Mouse (Mus musculus): ENCODE measurements at regions not wholly inside any gene's neighbourhood (a gene's known extent, or its start where the extent isn't known, plus 50 kb on each side); places are given as distances from the start of the nearest gene placed in this dataset.
A peak's percentile ranks its signal among the peaks of the same experiment; 100 is the strongest.

GRCm38 (mm10) chr1:119251741-119252140 is 170.3 kb downstream of the Inhbb start:
- Histone ChIP-seq H3K4me3 (no peak overlapping the region), H3K9me3 (no peaks in the 10 kb centered on the region), H3K27me3 (no peaks in the 10 kb centered on the region), H3K27ac (replicated peaks) (no peak overlapping the region), H3K9ac (no peak overlapping the region), H3K4me1 (replicated peaks) (peaks cover 19% of the 10 kb centered on the region; the same call in 1 of the 2 replicates), H3K36me3 (no peaks in the 10 kb centered on the region), H3K4me2 (no peak overlapping the region)
- WGBS: 91% methylated on average over 5 of the region's 5 CpGs
- no peak for ATAC-seq (ENCODE audit: low FRiP score, low read depth)

- ATAC-seq (ENCODE audit: low FRiP score, low read depth): no peak
- Histone ChIP-seq H3K27ac (replicated peaks) (no peak overlapping the region), H3K36me3 (no peaks in the 10 kb centered on the region), H3K4me3 (no peak overlapping the region), H3K4me1 (replicated peaks) (no peaks in the 10 kb centered on the region), H3K4me2 (no peak overlapping the region), H3K9me3 (no peaks in the 10 kb centered on the region), H3K27me3 (no peaks in the 10 kb centered on the region), H3K9ac (no peak overlapping the region)
- 85% methylated on average over 5 of the region's 5 CpGs for WGBS
Measured at GRCm38 (mm10) chr1:119248776-119249495, 173.1 kb downstream of the Inhbb start.

- H3K4me1 ChIP-seq (replicated peaks): no peaks in the 10 kb centered on the region
- H3K4me3 ChIP-seq: no peak overlapping the region
- 87% methylated on average over 3 of the region's 3 CpGs for WGBS
- H3K27me3 ChIP-seq: no peaks in the 10 kb centered on the region
- H3K36me3 ChIP-seq: no peaks in the 10 kb centered on the region
- H3K27ac ChIP-seq (replicated peaks): no peak overlapping the region
- no peak for ATAC-seq (ENCODE audit: low FRiP score, low read depth)
- no peak overlapping the region for H3K4me2 ChIP-seq
- H3K9ac ChIP-seq: no peak overlapping the region
- H3K9me3 ChIP-seq: no peaks in the 10 kb centered on the region
Measured at GRCm38 (mm10) chr1:119247117-119247516, 174.9 kb downstream of the Inhbb start.

- Histone ChIP-seq H3K4me2 (no peak overlapping the region), H3K36me3 (no peaks in the 10 kb centered on the region), H3K9ac (no peak overlapping the region), H3K27ac (replicated peaks) (no peak overlapping the region), H3K4me1 (replicated peaks) (no peaks in the 10 kb centered on the region), H3K27me3 (no peaks in the 10 kb centered on the region), H3K9me3 (no peaks in the 10 kb centered on the region), H3K4me3 (no peak overlapping the region)
- 0 out of 2 replicates have a peak, but pooled peaks have one; percentile 30 for ATAC-seq (ENCODE audit: low FRiP score, low read depth)
- WGBS: 57% methylated on average over 10 of the region's 10 CpGs
Measured at GRCm38 (mm10) chr1:119238463-119238862, 183.6 kb downstream of the Inhbb start.

GRCm38 (mm10) chr1:119236787-119237186 is 183.4 kb upstream of the Gli2 start:
- Histone ChIP-seq H3K4me2 (no peak overlapping the region), H3K9me3 (no peaks in the 10 kb centered on the region), H3K4me3 (no peak overlapping the region), H3K27ac (replicated peaks) (no peak overlapping the region), H3K9ac (no peak overlapping the region), H3K27me3 (no peaks in the 10 kb centered on the region), H3K36me3 (no peaks in the 10 kb centered on the region), H3K4me1 (replicated peaks) (no peaks in the 10 kb centered on the region)
- ATAC-seq (ENCODE audit: low FRiP score, low read depth): no peak
- WGBS: 64% methylated on average over 3 of the region's 3 CpGs

- Histone ChIP-seq H3K27me3 (no peaks in the 10 kb centered on the region), H3K4me3 (no peak overlapping the region), H3K27ac (replicated peaks) (no peak overlapping the region), H3K36me3 (no peaks in the 10 kb centered on the region), H3K4me2 (no peak overlapping the region), H3K9ac (no peak overlapping the region), H3K4me1 (replicated peaks) (no peaks in the 10 kb centered on the region), H3K9me3 (no peaks in the 10 kb centered on the region)
- 79% methylated on average over 9 of the region's 9 CpGs for whole genome bisulfite sequencing
- no peak for ATAC-seq (ENCODE audit: low FRiP score, low read depth)
Measured at GRCm38 (mm10) chr1:119234449-119234848, 181.0 kb upstream of the Gli2 start.

- no peak overlapping the region for H3K4me2 ChIP-seq
- no peak overlapping the region for H3K4me3 ChIP-seq
- no peaks in the 10 kb centered on the region for H3K9me3 ChIP-seq
- no peak overlapping the region for H3K9ac ChIP-seq
- no peak overlapping the region for H3K27ac ChIP-seq (replicated peaks)
- no peaks in the 10 kb centered on the region for H3K4me1 ChIP-seq (replicated peaks)
- H3K27me3 ChIP-seq: no peaks in the 10 kb centered on the region
- ATAC-seq (ENCODE audit: low FRiP score, low read depth): no peak
- WGBS: 91% methylated on average over 2 of the region's 2 CpGs
- H3K36me3 ChIP-seq: no peaks in the 10 kb centered on the region
Measured at GRCm38 (mm10) chr1:119226996-119227395, 173.6 kb upstream of the Gli2 start.

- ATAC-seq (ENCODE audit: low FRiP score, low read depth): no peak
- H3K4me2 ChIP-seq: no peak overlapping the region
- H3K9me3 ChIP-seq: no peaks in the 10 kb centered on the region
- no peaks in the 10 kb centered on the region for H3K27me3 ChIP-seq
- H3K9ac ChIP-seq: no peak overlapping the region
- 92% methylated on average over 8 of the region's 8 CpGs for WGBS
- no peaks in the 10 kb centered on the region for H3K4me1 ChIP-seq (replicated peaks)
- H3K4me3 ChIP-seq: no peak overlapping the region
- H3K36me3 ChIP-seq: no peaks in the 10 kb centered on the region
- no peak overlapping the region for H3K27ac ChIP-seq (replicated peaks)
Measured at GRCm38 (mm10) chr1:119223876-119224275, 170.5 kb upstream of the Gli2 start.

GRCm38 (mm10) chr1:119221901-119222300 is 168.5 kb upstream of the Gli2 start:
- 92% methylated on average over 6 of the region's 6 CpGs for WGBS

GRCm38 (mm10) chr1:119221012-119221411 is 167.6 kb upstream of the Gli2 start:
- Histone ChIP-seq H3K27me3 (no peaks in the 10 kb centered on the region), H3K4me3 (no peak overlapping the region), H3K9me3 (no peaks in the 10 kb centered on the region), H3K4me2 (no peak overlapping the region), H3K9ac (no peak overlapping the region), H3K4me1 (replicated peaks) (no peaks in the 10 kb centered on the region), H3K27ac (replicated peaks) (no peak overlapping the region), H3K36me3 (no peaks in the 10 kb centered on the region)
- 86% methylated on average over 7 of the region's 7 CpGs for WGBS
- ATAC-seq (ENCODE audit: low FRiP score, low read depth): no peak

More at GRCm38 (mm10) chr1:119221901-119222300, 168.5 kb upstream of the Gli2 start:
- no peak for ATAC-seq (ENCODE audit: low FRiP score, low read depth)
- no peaks in the 10 kb centered on the region for H3K27me3 ChIP-seq
- H3K9ac ChIP-seq: no peak overlapping the region
- no peak overlapping the region for H3K27ac ChIP-seq (replicated peaks)
- H3K4me2 ChIP-seq: no peak overlapping the region
- no peaks in the 10 kb centered on the region for H3K36me3 ChIP-seq
- no peaks in the 10 kb centered on the region for H3K4me1 ChIP-seq (replicated peaks)
- H3K9me3 ChIP-seq: no peaks in the 10 kb centered on the region
- H3K4me3 ChIP-seq: no peak overlapping the region

- Histone ChIP-seq H3K36me3 (no peaks in the 10 kb centered on the region), H3K9me3 (no peaks in the 10 kb centered on the region), H3K4me3 (no peak overlapping the region), H3K27me3 (no peaks in the 10 kb centered on the region), H3K27ac (replicated peaks) (no peak overlapping the region), H3K4me2 (no peak overlapping the region), H3K9ac (no peak overlapping the region), H3K4me1 (replicated peaks) (no peaks in the 10 kb centered on the region)
- no peak for ATAC-seq (ENCODE audit: low FRiP score, low read depth)
- WGBS: 76% methylated on average over 10 of the region's 10 CpGs
Measured at GRCm38 (mm10) chr1:119219817-119220216, 166.4 kb upstream of the Gli2 start.

- no peak overlapping the region for H3K9ac ChIP-seq
- no peaks in the 10 kb centered on the region for H3K36me3 ChIP-seq
- H3K9me3 ChIP-seq: no peaks in the 10 kb centered on the region
- no peak overlapping the region for H3K27ac ChIP-seq (replicated peaks)
- WGBS: 58% methylated on average over 4 of the region's 4 CpGs
- no peaks in the 10 kb centered on the region for H3K4me1 ChIP-seq (replicated peaks)
- H3K4me3 ChIP-seq: no peak overlapping the region
- no peak overlapping the region for H3K4me2 ChIP-seq
- no peak for ATAC-seq (ENCODE audit: low FRiP score, low read depth)
- H3K27me3 ChIP-seq: no peaks in the 10 kb centered on the region
Measured at GRCm38 (mm10) chr1:119217387-119217786, 164.0 kb upstream of the Gli2 start.

- Histone ChIP-seq H3K4me1 (replicated peaks) (no peaks in the 10 kb centered on the region), H3K36me3 (no peaks in the 10 kb centered on the region), H3K4me2 (no peak overlapping the region), H3K27ac (replicated peaks) (no peak overlapping the region), H3K9me3 (no peaks in the 10 kb centered on the region), H3K27me3 (no peaks in the 10 kb centered on the region), H3K4me3 (no peak overlapping the region), H3K9ac (no peak overlapping the region)
- WGBS: 56% methylated on average over 7 of the region's 7 CpGs
- no peak for ATAC-seq (ENCODE audit: low FRiP score, low read depth)
Measured at GRCm38 (mm10) chr1:119209607-119210007, 156.2 kb upstream of the Gli2 start.
